Mouse (Mus musculus) megakaryocyte progenitor cell, adult 5-6 weeks (primary cell): ENCODE results near the gene Barhl2. TPM values are rescaled to one million over a fixed set of nuclear protein-coding genes. Genes with fewer than 3 reads are reported as not detected.
A peak's percentile ranks its signal among the peaks of the same experiment; 100 is the strongest.

Experiments used
- ATAC-seq: replicated peaks from 2 replicates; pipeline ENCODE4 v1.8.0; 2016; ENCODE audit warnings: mild to moderate bottlenecking, moderate TSS enrichment, inconsistent platforms; ENCODE audit not compliant: poor library complexity
- total RNA-seq, 2 experiments: library from RNA; stranded (forward) in 1 of 2; stranded (reverse) in 1 of 2; fragments of 157-497, 149-512 nt in 1 of 2; fragments of 200-1000 nt in 1 of 2; gene quantifications; 2 replicates each; pipeline versions ENCODE4 v1.2.3 to v1.2.4; 2015 to 2017

The Barhl2 gene
- total RNA-seq, 2 experiments from 2014 or later = not detected

DNA sequence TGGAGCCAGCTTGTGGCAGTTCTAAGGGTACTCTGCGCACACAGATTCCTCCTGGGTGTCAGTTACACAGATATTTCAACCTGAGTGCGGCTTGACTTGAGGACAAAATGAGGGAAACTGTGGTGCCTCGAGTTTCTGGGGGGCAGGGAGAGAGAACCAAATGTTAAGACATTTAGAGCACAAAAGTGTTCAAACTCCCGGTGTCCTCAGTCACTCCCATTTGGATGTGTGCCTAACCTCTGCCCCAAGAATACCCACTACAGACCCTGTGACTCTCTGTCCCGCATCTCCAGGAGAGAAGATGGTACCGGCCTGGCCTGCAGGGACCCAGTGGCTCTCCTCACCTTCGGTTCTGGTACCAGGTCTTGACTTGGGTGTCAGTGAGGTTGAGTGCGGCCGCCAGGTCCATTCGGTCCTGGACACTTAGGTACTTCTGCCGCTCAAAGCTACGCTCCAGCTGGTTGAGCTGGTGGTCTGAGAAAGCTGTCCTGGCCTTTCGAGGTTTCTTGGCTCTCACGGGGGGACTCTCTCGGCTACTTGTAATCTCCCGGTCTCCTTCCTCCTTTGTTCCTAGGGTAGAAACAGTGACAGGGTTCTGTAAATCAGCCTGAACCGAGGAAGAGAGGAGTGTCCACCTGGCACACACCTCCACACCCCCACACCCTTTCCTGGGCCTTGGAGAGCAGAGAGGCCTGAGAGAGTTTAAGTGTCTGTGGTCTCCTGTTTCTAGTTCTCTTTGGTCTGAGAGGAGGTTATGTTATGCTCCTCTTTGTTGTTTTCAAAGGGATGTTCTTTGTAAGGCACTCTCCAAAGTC is 2.7 kb downstream of the Barhl2 start:
- no peak for ATAC-seq

- no peak for ATAC-seq
Observed at GRCm38 (mm10) chr5:106454411-106455105, 3.4 kb downstream of the Barhl2 start.

- ATAC-seq = no peak
Observed at GRCm38 (mm10) chr5:106453886-106454321, 4.1 kb downstream of the Barhl2 start.

GRCm38 (mm10) chr5:106453181-106453885 is 4.6 kb downstream of the Barhl2 start:
- peak; percentile 11; the same call in 1 of the 2 replicates for ATAC-seq

- no peak for ATAC-seq
Observed at GRCm38 (mm10) chr5:106452686-106453085, 5.3 kb downstream of the Barhl2 start.

DNA sequence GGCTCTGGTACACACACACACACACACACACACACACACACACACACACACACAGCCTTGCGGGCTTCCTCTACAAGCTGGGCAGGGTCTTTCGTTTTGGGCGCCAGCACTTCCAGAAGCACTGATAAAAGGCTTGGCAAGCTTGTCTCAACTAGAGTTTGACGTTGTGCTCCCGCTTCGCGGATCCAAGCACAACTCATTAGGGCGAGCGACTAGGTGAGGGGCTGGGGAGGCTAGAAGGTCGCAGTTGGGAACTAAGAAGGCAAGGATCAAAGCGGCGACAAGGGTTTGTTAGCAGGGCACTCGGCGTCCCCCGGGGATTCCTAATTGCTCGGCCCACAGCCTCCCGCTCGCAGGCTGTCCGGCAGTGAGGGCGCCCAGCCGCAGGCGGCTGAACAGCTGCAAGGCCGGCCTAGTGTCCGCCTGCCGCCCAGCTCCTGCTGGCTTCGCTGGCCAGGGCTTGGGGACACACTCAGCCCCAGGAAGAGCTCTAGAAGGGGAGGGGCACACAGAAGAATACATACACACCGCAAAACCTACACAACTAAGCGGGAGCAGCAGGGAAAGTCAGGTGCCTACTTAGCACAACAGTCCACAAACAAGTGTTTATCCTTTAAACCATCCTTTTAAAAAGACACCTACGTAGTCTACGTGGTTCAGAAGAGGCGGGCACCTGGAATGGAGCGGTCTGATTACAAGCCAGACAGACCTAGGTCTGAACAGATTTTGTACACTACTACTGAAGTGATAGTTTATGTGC is 6.1 kb downstream of the Barhl2 start:
- ATAC-seq = no peak

DNA sequence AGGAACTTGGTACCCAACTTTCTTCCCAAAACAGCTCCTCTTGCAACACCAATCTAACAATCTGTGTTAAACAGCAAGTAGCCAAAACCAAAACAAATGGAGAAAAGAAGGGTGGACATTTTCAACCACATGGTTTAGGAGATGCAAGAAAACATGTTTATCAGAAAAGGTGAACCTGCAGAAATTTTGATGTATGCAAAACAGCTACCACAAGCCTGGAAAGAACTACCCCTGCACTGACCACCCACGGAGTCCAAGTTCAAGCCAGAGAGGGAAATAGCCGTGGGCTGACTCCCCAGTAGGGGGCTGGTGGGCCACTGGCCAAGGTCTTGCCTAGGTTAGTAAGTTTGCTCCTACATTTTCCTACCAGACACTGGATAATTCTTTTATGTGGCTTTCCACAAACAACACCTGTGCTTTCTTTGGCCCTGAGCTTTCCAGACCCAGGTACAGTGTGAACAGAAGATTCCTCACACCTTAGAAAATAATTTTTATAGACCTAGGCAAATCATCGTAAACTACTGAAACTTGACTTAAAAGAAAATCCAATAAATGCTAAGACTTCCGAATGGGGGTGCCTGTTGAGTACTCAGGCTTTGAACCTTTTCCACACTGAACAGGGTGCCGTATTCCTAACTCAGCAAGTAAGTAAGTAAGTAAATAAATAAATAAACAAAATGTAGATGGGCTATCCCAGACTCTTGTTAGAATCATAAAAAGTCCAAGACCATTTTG is 7.4 kb downstream of the Barhl2 start:
- no peak for ATAC-seq

DNA sequence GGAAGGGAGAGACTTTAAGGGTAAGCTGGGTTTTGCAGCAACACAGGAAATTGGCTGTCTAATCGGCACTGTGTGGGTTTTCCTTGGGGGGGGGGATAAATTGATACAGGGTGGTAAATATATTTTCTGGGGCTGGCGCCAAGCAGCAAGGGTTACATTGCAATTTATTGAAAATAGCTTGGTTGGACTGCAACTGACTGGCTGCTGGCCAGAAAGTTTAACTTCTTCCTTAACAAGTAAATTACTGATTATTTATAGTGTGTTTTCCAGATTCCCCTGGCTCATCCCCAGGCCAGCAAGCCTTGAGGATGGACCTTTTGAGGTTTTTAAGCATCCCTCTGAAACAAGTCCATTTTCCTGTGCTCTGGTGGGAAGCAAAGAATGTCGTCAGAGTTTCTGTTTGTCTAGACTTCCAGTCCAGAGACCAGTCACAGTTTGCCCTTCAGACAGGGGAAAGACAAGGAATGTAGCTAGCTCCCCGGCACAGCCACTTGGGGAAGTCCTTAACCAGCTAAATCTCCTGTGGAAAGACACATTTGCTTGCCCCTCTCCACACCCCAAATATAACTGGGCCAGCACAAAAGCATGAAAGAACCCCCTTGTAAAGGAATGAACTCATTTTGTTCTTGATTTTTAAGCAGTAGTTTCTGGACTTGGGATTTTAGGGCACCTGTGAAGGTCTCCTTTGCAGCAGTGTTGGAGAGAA is 8.1 kb downstream of the Barhl2 start:
- no peak for ATAC-seq

DNA sequence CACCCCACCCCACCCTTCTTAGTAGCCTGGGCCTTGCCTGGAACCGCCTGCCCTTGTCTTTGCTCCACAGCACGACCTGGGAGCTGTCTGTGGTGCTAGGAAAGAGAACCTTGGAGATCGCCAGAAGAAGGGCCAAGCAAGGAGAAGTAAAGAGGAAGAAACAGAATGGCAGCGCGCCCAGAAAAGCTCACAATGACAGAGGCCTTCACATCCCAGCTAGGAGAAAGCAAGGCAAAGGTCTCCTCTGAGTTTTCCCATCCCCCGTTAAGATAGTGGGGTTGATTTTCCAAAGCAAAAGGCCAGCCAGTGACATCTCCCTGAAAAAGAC is 9.2 kb downstream of the Barhl2 start:
- peak; percentile 38; the same call in 1 of the 2 replicates for ATAC-seq

DNA sequence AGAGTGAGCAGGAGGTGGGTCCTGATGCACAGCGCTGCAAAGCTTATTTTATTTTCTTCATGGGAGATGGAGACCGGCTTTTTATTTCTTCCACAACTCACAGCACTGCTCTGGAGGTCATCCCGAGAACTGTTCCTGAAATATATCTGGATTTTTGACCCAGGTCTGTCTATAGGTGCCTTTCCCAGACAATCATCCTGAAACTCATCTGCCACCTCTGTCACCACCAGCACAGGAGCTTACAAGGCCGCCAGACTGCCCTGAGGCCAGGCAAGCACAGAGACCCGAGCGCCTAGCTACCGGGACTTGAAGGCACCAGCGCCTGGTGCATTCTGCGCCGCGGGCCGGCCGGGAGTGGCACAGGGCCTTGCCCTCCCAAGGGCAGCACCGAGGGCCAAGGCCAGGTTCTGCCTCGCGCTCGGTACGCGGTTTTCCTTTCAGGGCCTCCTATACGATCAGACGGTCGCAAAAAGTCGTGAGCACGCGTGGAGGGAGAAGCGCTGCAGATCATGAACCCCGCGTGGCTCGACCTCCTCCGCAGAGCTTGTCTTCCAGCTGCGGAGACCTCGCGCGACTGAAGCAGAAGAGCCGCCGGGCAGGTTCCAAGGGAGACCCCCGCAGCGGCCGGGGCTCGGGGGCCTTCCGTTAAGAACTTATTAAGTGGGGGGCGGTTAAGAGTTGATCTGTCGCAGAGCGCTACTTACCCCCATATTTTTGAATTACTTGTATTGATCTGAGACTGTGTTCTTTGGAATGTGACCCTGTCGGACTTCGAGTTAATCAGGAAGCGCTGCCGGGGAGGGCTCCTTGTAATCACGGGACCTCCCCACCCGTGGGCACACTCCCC is 9.8 kb downstream of the Barhl2 start:
- ATAC-seq = no peak

DNA sequence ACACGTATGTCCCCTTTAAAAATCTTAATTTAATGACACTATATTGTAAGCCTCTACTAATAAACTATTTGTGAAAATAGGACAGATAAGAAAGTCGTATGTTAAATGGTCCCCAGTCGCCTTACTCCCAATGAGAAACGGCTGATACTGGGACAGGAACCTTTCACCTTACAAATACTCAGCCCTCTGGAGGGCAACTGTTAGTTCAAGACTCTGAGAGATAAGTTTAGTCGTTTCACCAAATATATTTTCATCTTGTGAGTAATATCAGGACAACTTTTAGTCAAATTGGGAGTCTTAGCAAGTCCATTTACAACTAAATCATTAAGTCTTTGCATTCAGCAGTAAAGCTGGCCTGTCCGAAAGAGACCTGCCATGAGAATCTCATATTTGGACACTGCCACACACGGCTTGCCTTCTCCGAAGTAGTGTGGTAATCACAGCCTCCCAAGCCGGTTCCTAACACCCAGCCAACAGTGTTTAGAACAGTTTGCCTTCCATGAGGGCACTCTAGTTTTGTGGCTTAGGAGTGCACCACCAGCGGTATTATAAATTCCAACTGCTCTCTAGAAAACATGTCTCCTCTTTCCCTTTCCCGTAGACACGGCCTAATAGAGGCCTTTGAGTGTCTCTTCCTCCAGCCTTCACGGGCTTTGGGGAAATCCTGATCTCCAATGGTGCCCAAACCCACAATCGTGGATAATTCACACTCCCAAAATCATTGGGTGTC is 10.7 kb downstream of the Barhl2 start:
- no peak for ATAC-seq

DNA sequence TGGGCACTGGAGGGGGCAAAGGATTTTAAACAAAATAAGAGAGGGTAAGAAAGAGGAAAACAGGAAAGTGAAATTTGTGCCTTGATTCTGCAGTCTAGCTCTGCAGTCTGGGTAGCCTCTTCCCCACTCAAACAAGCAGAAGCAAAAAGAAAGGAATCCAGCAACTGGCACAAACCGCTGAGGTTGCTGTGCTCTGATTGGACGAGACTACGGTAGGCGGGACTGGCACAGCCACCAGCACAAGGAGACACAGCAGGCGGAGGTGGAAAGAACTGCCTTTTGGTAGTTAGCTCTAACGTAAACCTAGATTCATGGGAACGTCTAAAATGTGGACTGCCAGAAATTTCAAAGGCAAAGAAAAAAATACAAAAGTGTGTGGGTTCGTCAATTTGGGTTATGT is 11.4 kb downstream of the Barhl2 start:
- ATAC-seq = peak; percentile 46; the same call in 1 of the 2 replicates

DNA sequence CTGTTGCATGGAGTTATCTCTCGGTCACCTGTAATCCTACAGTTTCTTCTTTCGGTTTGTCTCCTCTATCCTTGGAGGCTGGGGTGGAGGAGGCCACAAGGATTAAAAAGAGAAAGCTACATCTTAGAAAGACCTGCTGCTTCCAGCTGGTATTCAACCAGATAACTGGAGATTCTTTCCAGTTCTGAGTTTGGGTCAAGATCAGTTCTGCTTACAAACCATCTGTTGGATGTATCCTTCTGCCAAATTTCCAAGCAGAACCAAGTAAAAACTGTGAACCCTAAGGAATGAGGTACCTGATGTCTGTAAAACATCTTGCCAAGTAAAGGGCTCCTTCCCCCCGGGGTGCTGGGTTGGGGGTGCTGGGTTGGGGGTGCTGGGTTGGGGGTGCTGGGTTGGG is 12.3 kb downstream of the Barhl2 start:
- ATAC-seq = no peak

GRCm38 (mm10) chr5:106438916-106439315 is 19.1 kb downstream of the Barhl2 start:
- no peak for ATAC-seq

- ATAC-seq = no peak
Observed at GRCm38 (mm10) chr5:106426069-106426468, 31.9 kb downstream of the Barhl2 start.

DNA sequence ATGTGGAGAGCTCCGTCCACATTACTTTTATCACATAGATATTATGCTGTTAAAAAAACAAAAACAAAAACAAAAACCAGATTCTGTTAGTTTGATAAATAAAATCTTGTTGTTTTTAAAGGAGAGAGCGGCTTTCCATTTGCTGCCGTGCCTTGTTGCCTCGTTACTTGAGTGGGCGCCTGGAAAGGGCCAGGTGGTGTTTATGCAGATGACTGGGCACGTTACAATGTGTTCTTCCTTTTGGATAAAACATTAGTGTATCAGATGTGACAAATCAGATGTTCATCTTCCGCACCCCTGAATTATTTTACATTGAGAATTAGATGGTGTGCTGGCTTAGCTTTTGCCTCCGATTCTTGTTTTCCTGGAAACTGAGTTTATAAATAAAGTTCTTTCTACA is 37.1 kb downstream of the Barhl2 start:
- no peak for ATAC-seq

GRCm38 (mm10) chr5:106420370-106420769 is 37.6 kb downstream of the Barhl2 start:
- no peak for ATAC-seq

- no peak for ATAC-seq
Observed at GRCm38 (mm10) chr5:106417210-106417609, 40.8 kb downstream of the Barhl2 start.
